Mouse (Mus musculus) activated CD4-positive, CD25-positive, alpha-beta regulatory T cell, adult 9 weeks (primary cell): Measurements from ENCODE around the gene Supt16. TPM values are rescaled to one million over a fixed set of nuclear protein-coding genes. Genes with fewer than 3 reads are reported as not detected.

Experiments used
- polyA plus RNA-seq: library from polyadenylated mRNA; unstranded; fragments of 100-300 nt; shearing (Covaris generic); gene quantifications from one replicate; pipeline ENCODE4 v1.2.1, GENCODE M21; 2017

Supt16 gene
- polyA plus RNA-seq = 30.1 TPM

DNA sequence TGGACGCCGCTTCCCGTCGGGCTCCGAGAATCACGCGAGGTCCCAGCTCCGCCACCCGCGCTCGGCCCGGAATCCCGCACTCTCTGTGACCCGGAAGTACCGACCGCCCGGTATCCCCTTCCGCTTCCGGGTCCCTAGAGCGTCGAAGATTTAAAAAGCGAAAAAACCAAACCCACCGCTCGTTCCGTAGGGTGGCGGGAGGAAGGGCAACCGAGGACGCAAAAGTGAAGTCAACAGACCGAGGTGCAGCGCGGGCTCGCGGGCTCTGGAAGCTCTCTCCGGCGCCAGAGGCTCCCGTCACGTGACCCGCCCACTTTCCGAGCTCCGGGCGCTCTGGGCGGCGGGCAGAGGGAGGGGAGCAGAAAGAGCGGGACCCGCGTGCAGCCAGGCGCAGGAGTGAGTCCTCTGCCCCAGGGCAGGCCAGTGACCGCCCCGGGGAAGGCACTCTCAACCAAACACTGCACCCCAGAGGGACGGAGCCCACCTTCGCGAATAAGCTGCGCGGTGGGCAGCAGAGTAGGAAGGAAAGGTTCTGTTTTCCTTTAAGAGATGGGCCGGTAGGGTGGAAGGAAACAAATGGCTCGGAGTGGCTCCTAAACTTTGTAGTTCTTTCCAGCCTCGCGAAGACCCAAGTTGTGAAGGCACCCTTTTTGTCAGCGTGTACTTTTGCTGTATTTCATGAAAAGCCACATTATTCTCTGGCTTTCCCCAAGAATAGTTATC, at the start of gene Supt16:
Gene Supt16, minus strand, starts transcription at position 261 of the 723 bp plus-strand sequence.

Other genes starting within 250 kb of the Supt16 start
- gene Arhgef40, start 212.7 kb downstream of the Supt16 start, polyA plus RNA-seq = 0.54 TPM
- gene Tmem253, start 181.8 kb downstream of the Supt16 start, polyA plus RNA-seq = 0.31 TPM
- 7.8 TPM for gene Zfp219, start 176.7 kb downstream of the Supt16 start, polyA plus RNA-seq
- not detected for gene Olfr221, start 155.0 kb downstream of the Supt16 start, polyA plus RNA-seq
- gene Hnrnpc, start 93.4 kb downstream of the Supt16 start, polyA plus RNA-seq = 631 TPM
- 6.1 TPM for gene Rpgrip1, start 86.7 kb downstream of the Supt16 start, polyA plus RNA-seq
- 51.7 TPM for gene Chd8, start 60.4 kb upstream of the Supt16 start, polyA plus RNA-seq
- gene Tox4, start 81.7 kb upstream of the Supt16 start, polyA plus RNA-seq = 107 TPM
- gene Rab2b, start 82.1 kb upstream of the Supt16 start, polyA plus RNA-seq = 22.2 TPM
- 72.0 TPM for gene Mettl3, start 107.7 kb upstream of the Supt16 start, polyA plus RNA-seq
- 3.9 TPM for gene Sall2, start 131.3 kb upstream of the Supt16 start, polyA plus RNA-seq
- gene Olfr1513, start 159.0 kb upstream of the Supt16 start, polyA plus RNA-seq = not detected
- not detected for gene Olfr1512, start 181.8 kb upstream of the Supt16 start, polyA plus RNA-seq
- not detected for gene Olfr1511, start 200.0 kb upstream of the Supt16 start, polyA plus RNA-seq
- not detected for gene Olfr1510, start 217.0 kb upstream of the Supt16 start, polyA plus RNA-seq
- gene Olfr1509, start 245.6 kb upstream of the Supt16 start, polyA plus RNA-seq = not detected